Mouse (Mus musculus) MEL-GATA-1-ER (cell line): ENCODE measurements around the gene Cdk14.

Source experiments
- DNase-seq: peaks from one replicate; pipeline ENCODE4 v3.0.0-alpha.2; 2012; ENCODE audit warnings: low read depth; ENCODE audit errors: extremely low read depth

The Cdk14 gene

DNA sequence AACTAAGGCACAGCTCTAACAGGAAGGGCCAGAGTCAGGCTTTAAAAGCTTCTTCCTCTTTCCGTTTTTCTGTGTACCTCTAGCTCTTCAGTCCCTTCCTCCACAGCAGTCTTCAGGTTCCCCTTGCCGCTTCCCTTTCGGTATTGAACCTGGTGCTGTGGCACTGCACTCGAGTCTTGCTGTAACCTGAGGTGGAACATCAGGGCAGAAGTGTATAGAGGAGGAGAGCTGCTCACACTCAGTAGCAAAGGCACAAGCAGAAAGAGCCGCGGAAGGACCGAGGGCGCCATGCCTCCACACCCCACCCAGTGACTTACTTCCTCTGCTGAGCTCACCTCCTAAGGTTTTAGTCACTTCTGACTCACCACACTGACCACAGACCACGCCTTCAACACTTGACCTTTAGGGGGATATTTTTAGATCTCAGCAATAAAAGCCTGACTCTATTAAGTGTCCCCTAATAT lies at the start of gene Cdk14:
TSS of gene Cdk14 (minus strand) at position 321 of the 464 bp plus-strand sequence.
- peak; percentile 44 for DNase-seq

DNA sequence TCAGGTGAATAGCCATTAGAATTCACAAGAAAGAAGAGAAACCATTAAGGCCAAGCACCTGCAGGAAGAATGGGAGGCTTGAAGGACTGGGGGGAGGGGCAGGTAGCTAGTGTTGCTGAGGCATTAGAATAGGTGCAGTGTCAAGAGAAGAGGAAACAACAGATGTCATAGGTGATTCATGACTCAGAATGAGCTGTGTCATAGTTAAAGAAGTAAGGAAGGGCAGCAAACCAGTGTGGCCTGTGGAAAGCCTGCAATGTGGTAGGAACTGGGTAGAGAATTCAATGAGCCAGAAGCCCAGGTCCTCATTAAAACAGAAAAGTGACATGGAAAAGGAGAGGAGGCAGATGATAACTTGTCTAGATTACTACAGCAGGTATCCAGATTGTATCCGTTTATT lies 45.1 kb upstream of the Cdk14 start:
- no peak for DNase-seq

GRCm38 (mm10) chr5:5431746-5432438 lies 11.8 kb upstream of the Cdk14 start:
- no peak for DNase-seq

DNA sequence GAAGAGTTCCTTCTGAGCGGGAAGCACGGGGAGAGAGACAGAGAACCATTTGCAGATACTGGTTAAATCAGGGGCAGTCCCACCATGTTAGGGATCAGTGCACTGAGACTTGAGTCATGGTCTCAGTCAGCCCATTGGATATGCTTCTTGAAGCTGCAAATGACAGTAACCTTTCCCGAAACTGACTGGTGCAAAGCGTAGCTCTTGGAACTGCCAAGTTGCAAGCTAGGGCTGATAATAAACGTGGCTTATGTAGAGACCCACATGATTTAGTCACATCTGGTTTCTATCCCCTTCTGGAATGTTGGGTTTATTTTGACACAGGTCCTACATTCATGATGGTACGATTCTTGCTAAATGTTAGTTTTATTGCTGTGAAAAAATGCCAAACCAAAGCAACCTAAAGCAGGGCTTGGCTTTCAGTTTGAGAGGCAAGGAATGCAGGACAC lies 3.6 kb upstream of the Cdk14 start:
- DNase-seq, result no peak

DNA sequence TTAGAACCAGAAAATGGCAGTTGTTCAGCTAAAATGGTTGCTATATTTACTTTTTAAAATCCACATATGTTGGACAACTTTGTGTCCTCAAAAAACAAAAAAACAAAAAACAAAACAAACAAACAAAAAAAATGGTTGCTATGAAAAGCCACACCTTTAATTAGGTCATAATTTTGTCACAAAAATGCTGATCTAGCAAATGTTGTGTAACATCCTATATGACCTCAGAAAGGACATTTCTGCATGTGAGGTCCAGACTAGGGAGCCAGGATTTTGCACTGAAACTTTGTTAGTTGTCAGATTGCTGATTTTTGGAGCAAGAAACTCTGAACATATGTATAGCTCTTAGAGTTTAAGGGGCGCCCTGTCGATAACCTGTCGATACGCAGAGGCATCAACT lies 3.0 kb upstream of the Cdk14 start:
- no peak for DNase-seq

GRCm38 (mm10) chr5:5421439-5421838 lies 1.3 kb upstream of the Cdk14 start:
- no peak for DNase-seq

- DNase-seq, result no peak
Observed at GRCm38 (mm10) chr5:5419253-5419652, 859 bp downstream of the Cdk14 start.

GRCm38 (mm10) chr5:5414835-5415234 lies 5.3 kb downstream of the Cdk14 start:
- DNase-seq, result no peak

- no peak for DNase-seq
Observed at GRCm38 (mm10) chr5:5411886-5412285, 8.2 kb downstream of the Cdk14 start.

DNA sequence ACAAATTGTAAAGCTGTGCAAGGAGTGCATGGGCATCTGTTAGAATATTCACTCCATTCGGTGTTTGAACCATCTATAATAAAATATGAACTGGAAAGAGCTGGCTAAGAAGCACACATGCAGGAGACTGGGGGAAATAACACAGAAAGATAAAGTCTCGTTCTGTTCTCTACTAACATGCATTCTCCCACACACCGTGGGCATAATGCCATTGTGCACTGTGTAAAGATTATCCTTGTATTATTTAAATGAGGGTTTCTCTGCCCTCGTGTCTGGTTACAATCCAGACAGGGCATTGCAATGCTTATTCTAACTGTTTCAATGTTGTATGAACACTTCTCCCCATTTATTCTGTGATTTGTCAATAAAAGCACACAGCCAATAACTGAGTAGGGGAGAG lies 18.1 kb downstream of the Cdk14 start:
- DNase-seq, result no peak

- no peak for DNase-seq
Observed at GRCm38 (mm10) chr5:5392786-5393185, 27.3 kb downstream of the Cdk14 start.

- DNase-seq, result no peak
Observed at GRCm38 (mm10) chr5:5380731-5381718, 39.1 kb downstream of the Cdk14 start.

GRCm38 (mm10) chr5:5379870-5380730 lies 40.0 kb downstream of the Cdk14 start:
- DNase-seq, result no peak

DNA sequence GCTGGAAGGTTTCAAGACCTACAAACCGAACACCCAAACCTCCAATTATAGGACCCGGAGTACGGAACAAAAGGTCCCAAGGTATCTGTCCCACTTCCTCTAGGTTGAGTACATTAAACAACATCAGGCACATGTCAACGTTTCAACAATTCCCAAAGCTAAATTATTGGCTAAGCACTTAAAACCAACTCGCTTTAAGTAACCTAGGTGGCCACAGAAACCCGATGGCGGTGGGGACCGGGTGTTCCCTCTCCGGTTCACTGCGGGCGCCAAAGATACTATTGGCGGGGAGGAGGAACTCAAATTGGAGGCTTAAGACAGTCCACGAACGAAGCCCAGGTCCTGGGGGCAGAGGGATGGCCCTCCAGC lies 40.6 kb downstream of the Cdk14 start:
- DNase-seq, result no peak

DNA sequence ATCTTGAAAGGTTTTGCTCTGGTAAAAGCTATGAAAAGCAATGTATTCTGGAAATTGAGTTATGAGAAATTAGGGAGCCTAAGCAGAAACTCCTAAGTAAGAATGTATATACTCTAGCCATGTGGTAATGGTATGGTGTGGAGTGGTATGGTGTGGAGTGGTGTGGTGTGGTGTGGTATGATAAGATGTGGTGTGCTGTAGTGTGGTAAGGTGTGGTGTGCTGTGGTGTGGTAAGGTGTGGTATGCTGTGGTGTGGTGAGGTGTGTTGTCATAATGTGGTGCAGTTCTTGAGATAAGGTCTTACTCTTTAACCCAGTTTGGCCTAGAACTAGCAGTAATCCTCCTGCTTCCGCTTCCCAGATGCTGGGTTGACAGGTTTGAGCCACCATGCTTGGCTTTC lies 45.7 kb downstream of the Cdk14 start:
- no peak for DNase-seq

- DNase-seq, result no peak
Observed at GRCm38 (mm10) chr5:5373541-5373940, 46.6 kb downstream of the Cdk14 start.

DNA sequence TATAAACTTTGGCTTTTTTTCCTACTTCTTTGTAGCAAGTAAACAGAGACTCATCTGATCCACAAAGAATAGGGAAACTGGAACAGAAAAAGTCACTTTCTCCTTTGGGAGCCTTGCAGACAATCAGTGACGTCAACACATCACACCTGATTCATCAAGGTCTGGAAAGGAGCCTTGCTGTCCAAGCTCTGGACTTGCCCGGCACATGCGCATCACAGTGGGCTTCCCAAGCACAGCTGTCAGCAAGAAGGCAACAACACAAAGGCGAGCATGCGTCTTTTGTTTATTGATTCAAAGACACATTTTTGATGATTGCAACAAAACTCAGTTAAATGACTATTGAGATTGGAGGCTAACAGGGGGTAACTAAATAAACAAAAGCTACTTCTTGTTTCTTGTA lies 47.2 kb downstream of the Cdk14 start:
- DNase-seq, result no peak

GRCm38 (mm10) chr5:5372354-5372753 lies 47.8 kb downstream of the Cdk14 start:
- no peak for DNase-seq

- no peak for DNase-seq
Observed at GRCm38 (mm10) chr5:5370322-5371082, 49.6 kb downstream of the Cdk14 start.

GRCm38 (mm10) chr5:5368389-5369164 lies 51.5 kb downstream of the Cdk14 start:
- DNase-seq, result no peak
